Mouse (Mus musculus) left cerebral cortex, adult 2 months (tissue): Measurements from ENCODE around the gene Epor. TPM values are rescaled to one million over a fixed set of nuclear protein-coding genes. Genes with fewer than 3 reads are reported as not detected.

Experiments
- DNase-seq, 2 experiments: peaks; one replicate each; pipeline ENCODE4 v3.0.0; 2021 to 2022; ENCODE audit warnings: low spot score in 2 of 2, mixed read lengths in 1 of 2; ENCODE audit errors: extremely low spot score in 1 of 2
- H3K27ac ChIP-seq: fragments of 200-600 bp; 2 replicates; pipeline ENCODE4 v1.8.1; 2022
- H3K4me3 ChIP-seq: fragments of 200-600 bp; 2 replicates; pipeline ENCODE4 v1.8.1; 2022
- CTCF ChIP-seq: fragments of 200-600 bp; IDR thresholded peaks from 2 replicates; pipeline ENCODE4 v1.8.1; 2022; ENCODE audit warnings: antibody characterized with exemption, mild to moderate bottlenecking, moderate library complexity
- intact Hi-C: fragments of 180-260 bp; cut with DNase I; formaldehyde crosslinking; loops from one replicate; pipeline ENCODE4 v1.15.1; 2025
- total RNA-seq, 2 experiments: library from RNA; stranded (reverse); gene quantifications; 2 replicates each; pipeline ENCODE4 v1.2.3; 2021

Epor gene
- total RNA-seq, 2 experiments from 2014 or later: 10.2 to 12.1 TPM

GRCm38 (mm10) chr9:21951977-21952376 is 11.3 kb downstream of the Epor start:
- DNase-seq: no peak
- TF ChIP-seq CTCF: no peak; the same call in 1 of the 2 replicates
- H3K4me3 ChIP-seq: no peak overlapping the region
- intact Hi-C loops: no loop called here
- H3K27ac ChIP-seq: no peak overlapping the region

DNA sequence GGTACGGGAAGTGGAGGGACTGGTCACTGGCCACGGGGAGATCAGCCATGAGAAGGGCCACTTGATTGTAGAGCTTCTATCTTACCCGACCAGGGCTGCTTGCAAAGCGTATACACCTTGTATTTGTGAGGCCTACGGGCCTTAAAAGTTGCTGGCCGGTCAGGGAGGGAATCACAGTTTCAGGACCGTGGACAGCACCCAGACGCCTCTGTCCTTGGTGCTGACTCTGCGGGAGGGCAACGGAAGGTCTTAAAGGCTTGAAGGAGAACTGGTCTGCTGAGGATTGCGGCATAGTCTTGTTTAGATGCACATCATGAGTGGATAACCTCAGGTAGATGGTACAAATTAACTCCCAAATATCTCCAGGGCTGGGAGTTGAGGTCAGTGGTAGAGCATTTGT is 13.0 kb downstream of the Epor start:
- no peak for TF ChIP-seq CTCF
- no peak for DNase-seq
- intact Hi-C loops: no loop called here

GRCm38 (mm10) chr9:21948790-21949189 is 14.5 kb downstream of the Epor start:
- Histone ChIP-seq H3K4me3 (no peak overlapping the region), H3K27ac (peak overlapping the region; percentile 24; the same call in 1 of the 2 replicates)
- no peak for TF ChIP-seq CTCF
- intact Hi-C loops: no loop called here
- DNase-seq: no peak

More for the DNA sequence above, 13.0 kb downstream of the Epor start:
- no peak overlapping the region for H3K27ac ChIP-seq
- no peak overlapping the region for H3K4me3 ChIP-seq

DNA sequence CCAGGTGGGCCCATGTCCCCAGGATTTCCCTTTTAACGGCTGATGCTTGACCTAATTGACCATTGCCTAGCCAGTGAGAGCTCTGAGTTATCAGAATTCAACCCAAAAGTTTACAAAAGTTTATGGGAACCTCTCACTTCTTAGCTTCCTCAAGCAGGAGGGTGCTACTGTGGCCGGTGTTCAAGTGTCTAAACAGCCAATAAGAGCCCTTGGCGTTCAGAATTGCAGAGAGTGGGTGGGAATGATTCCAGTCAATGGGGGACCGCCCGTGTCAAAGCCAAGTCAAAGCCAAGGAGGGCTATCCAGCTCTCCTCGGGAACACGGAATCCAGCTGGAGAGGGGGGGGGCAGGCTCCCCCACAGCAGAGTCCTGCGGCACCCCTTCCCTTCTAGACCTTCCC is 15.2 kb downstream of the Epor start:
- intact Hi-C loops: no loop called here
- Histone ChIP-seq H3K27ac (no peak overlapping the region), H3K4me3 (no peak overlapping the region)
- TF ChIP-seq CTCF: no peak
- no peak for DNase-seq

- TF ChIP-seq CTCF: no peak
- no peak overlapping the region for H3K27ac ChIP-seq
- no peak for DNase-seq
- H3K4me3 ChIP-seq: no peak overlapping the region
- intact Hi-C loops: no loop called here
Measured at GRCm38 (mm10) chr9:21947540-21948130, 15.7 kb downstream of the Epor start.

GRCm38 (mm10) chr9:21944267-21944666 is 19.0 kb downstream of the Epor start:
- Histone ChIP-seq H3K4me3 (no peak overlapping the region), H3K27ac (no peak overlapping the region)
- intact Hi-C loops: no loop called here

GRCm38 (mm10) chr9:21943638-21944037 is 19.7 kb downstream of the Epor start:
- intact Hi-C loops: no loop called here
- DNase-seq: no peak
- no peak for TF ChIP-seq CTCF
- no peak overlapping the region for H3K27ac ChIP-seq
- no peak overlapping the region for H3K4me3 ChIP-seq

More at GRCm38 (mm10) chr9:21944267-21944666, 19.0 kb downstream of the Epor start:
- TF ChIP-seq CTCF: no peak
- DNase-seq: no peak

DNA sequence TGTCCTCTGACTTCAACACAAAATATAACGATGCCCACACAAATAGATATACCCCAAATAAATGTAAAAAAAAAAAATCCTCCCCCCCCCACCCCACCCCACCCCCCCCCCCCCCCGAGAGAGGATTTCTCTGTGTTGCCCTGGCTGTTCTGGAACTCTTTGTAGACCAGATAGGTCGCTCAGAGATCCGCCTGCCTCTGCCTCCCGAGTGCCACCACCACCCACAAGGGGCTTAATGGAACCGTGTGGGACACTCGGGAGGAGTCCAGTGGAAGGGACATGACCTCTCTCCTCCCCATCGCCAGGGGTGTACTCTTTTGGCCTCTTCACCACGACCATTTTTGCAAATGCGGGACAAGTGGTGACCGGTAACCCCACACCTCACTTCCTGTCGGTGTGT is 20.3 kb downstream of the Epor start:
- intact Hi-C loops: no loop called here
- no peak for DNase-seq
- TF ChIP-seq CTCF: no peak
- Histone ChIP-seq H3K27ac (no peak overlapping the region), H3K4me3 (no peak overlapping the region)

GRCm38 (mm10) chr9:21938234-21938855 is 25.0 kb downstream of the Epor start:
- Histone ChIP-seq H3K27ac (no peak overlapping the region), H3K4me3 (peak overlapping the region; percentile 40)
- TF ChIP-seq CTCF: no peak
- intact Hi-C loops: no loop called here
- no peak for DNase-seq

GRCm38 (mm10) chr9:21937711-21938175 is 25.6 kb downstream of the Epor start:
- intact Hi-C loops: no loop called here
- no peak for TF ChIP-seq CTCF
- Histone ChIP-seq H3K4me3 (peak overlapping the region; percentile 80), H3K27ac (0 out of 2 replicates have a peak overlapping the region, but pooled peaks have one; percentile 36)
- DNase-seq: no peak

- Histone ChIP-seq H3K4me3 (peak within 1 kb of the TSS; percentile 80), H3K27ac (peak within 1 kb of the TSS; percentile 95)
- TF ChIP-seq CTCF: no peak
- intact Hi-C loops: no loop called here
- DNase-seq: peak; percentile 97
Measured at GRCm38 (mm10) chr9:21936692-21937570, 26.4 kb downstream of the Epor start, which contains the start of gene Plppr2. Gene Plppr2 (plus strand): TSS chr9:21937033.
